Mouse (Mus musculus): Measurements from ENCODE around the gene Gramd2.

Gene Gramd2

GRCm38 (mm10) chr9:59667904-59668303 is 12.0 kb upstream of the Gramd2 start:
- no peak for DNase-seq (ENCODE audit: low read depth, low spot score)

DNA sequence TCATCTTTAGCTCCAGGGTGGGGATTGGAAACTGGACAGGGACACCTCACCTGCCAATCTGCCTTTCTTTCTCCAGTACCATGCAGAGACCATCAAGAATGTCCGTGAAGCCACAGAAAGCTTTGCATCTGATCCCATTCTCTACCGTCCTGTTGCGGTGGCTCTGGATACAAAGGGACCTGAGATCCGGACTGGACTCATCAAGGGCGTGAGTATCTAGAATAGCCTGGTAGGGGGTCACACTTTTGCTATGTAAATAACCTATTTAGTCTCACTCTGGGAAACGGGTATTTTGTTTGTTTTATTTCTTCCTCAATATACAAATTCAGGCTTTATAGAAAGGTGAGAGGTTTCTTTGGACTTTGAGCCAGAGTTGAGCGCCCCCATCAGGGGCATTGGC is 11.5 kb upstream of the Gramd2 start:
- DNase-seq (ENCODE audit: low read depth, low spot score): no peak

DNA sequence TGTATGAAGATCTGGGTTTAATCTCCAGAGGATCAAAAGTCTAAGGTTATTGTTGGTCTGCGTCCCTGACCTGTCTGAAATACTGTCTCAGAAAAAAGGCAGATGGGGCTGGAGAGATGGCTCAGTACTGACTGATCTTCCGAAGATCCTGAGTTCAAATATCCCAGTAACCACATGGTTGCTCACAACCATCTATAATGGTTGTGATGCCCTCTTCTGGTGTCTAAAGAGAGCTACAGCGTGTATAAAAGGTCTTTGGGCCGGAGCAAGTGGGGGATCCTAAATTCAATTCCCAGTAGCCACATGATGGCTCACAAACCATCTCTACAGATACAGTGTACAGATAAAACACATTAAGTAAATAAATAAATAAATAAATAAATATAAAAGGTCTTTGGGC is 10.8 kb upstream of the Gramd2 start:
- no peak for DNase-seq (ENCODE audit: low read depth, low spot score)

DNA sequence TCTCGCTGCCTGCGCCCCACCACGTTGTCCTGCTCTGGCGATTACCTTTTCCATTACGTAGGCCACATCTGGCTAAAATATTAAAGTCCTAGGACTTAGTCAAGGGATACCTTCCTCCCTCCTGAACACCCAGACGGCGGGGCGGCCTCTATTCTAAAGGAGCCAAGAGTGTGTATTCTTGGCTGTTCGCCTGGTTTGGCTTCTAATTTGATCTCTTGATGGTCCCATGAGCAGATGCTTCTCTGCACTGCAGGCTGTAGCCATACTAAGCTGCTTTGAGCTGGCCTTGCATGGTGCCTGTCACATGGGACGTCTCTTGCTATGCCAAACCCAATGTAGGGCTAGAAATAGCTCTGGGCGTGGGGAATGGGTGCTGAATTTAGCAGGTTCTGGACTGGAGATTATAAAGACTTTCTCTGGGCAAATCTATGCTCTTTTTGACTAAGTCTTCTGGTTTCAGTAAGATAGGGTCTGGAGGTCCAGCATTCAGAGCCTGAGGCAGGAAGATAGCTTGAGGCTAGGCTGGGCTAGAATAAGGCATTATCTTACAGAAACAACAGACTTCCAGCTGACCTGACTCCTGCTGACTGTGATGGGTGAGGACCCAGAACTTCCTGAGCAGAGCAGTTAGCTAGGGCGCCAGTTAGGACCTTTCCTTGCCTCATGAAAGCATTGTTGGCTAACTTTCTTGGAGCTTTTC is 7.6 kb upstream of the Gramd2 start:
- DNase-seq (ENCODE audit: low read depth, low spot score): no peak

DNA sequence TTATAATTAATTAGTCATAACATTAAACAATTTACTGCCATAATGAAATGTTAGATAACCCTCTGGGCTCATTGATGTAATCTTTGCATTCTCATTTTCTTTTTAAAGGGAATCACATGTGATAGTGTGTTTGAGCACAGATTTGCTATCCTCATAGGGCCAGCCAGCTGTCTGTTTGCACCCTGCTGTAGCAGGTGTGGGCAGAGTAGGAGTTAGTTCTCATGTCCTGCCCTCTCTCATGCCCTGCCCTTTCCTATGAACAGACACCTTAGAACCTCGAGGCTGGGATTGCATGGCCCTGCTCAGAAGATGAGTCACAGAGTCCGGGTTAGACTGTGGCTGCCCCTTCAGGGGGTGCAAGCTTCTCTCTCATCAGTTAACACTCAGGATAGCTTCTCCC is 6.5 kb upstream of the Gramd2 start:
- DNase-seq (ENCODE audit: low read depth, low spot score): no peak

DNA sequence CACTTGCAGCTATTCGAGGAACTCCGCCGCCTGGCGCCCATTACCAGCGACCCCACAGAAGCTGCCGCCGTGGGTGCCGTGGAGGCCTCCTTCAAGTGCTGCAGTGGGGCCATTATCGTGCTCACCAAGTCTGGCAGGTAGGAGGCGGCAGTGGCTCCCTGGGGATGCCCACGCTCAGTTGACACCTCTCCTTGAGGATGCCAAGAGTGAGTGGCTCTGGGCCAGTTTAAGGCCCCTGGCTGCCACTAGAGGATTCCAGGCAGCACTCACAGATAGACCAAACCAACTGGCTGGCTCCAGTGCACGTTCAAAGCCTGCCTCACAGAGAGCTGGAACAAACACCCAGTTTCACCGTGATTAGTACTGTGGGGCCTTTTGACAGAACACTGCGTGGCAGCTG is 4.3 kb upstream of the Gramd2 start:
- no peak for DNase-seq (ENCODE audit: low read depth, low spot score)

- no peak for DNase-seq (ENCODE audit: low read depth, low spot score)
These were observed 1.6 kb upstream of the Gramd2 start for GRCm38 (mm10) chr9:59678313-59678712.

GRCm38 (mm10) chr9:59680534-59680875 is 561 bp downstream of the Gramd2 start:
- no peak for DNase-seq (ENCODE audit: low read depth, low spot score)

DNA sequence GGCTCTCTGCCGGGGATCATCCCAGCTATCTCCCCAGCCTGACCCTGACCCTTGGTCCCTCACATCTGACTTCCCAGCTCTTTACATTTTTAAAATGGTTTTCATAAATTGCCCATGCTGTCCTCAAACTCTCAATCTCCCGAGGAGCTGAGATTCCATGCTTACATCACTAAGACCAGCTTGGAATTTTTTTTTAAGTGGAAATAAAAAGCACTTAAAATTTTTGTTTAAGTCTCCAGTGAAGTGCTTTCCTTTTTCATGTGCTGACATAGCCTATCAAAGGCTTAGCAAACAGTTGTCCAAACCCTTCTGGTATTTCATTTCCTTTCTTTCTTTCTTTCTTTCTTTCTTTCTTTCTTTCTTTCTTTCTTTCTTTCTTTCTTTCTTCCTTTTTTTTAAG is 4.1 kb downstream of the Gramd2 start:
- no peak for DNase-seq (ENCODE audit: low read depth, low spot score)

GRCm38 (mm10) chr9:59687416-59688046 is 7.6 kb downstream of the Gramd2 start:
- DNase-seq (ENCODE audit: low read depth, low spot score): no peak

DNA sequence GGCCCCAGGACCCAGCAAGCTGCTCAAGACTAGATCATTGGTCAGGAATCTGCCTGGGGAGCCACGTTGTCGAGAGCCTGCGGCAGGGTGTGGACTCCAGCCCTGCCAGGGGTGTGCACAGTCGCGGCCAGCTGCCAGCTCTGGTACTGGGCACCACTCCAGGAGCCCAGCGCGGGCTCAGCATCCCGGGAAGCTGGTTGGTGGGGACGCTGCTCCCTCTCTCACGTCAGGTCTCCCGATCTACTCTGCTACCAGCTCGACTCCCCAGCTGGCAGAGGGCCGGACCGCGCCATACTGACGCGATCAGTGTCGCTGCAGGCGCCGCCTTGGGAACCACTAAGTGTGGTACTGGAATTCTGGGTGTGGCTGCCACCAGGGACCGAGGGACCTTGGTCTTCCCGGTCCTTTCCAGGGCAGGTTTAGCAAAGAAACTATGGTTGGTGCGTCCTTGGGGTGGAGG is 11.7 kb downstream of the Gramd2 start:
- no peak for DNase-seq (ENCODE audit: low read depth, low spot score)

DNA sequence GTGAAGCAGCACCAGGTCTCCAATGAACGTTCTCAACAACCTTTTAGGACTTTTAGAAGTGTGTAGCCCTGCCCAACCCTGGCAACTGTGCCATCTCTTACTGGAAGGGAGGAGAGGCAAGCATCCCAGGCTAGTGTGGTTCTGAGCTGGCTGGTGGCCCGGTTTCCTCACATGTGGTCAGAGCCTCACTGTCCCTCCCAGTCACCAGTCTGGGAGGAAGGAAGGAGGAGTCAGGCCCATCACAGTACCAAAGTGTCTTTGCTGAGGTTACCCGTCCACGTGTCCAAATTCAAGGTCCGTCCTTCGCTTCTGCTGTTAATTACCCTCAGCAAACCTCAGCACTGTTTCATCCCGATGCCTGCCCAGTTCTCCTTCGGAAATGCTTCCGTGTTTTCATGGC is 12.2 kb downstream of the Gramd2 start:
- DNase-seq (ENCODE audit: low read depth, low spot score): no peak

DNA sequence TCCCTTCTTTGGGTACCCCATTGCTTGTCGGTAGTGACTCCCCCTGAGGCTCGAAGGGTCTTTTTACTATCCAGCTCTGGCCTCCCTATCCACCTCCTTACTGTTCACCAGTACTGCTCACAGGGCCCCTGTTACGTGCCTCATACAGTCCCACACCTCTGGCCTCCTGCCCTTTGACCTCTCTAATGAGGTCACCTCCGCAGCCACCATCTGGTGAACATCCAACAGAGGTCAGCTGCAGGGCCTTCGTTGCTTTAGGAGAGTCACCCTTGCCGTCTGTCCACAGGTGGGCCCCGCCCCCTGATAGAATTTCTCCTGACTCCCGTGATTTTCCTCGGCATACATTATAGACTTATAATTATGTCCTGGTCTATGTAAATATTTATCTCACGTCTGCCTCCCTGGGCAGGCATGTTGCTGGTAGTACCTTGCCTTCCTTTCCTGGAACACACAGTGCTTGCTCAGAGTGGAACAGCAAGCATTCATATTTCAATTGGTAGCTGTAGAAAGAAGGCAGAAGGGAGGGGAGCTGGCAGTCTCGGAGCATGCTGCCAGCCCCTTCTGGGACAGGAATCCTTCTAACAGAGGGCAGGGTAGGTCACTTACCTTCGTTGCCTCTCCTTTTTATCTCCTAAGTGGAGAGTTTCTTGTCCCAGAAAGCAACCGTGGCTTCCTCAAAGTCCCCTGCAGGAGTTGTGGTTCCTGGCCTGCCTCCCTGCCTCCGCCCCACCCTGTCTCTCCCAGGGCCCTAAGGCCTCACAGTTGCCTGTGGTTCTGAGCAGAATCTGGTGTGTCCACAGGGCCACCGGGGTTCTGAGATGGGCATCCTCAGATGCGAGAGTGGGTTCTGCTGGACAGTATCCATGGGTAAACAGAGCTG is 14.9 kb downstream of the Gramd2 start:
- no peak for DNase-seq (ENCODE audit: low read depth, low spot score)

- no peak for DNase-seq (ENCODE audit: low read depth, low spot score)
These were observed 15.5 kb downstream of the Gramd2 start for GRCm38 (mm10) chr9:59695451-59695813.

DNA sequence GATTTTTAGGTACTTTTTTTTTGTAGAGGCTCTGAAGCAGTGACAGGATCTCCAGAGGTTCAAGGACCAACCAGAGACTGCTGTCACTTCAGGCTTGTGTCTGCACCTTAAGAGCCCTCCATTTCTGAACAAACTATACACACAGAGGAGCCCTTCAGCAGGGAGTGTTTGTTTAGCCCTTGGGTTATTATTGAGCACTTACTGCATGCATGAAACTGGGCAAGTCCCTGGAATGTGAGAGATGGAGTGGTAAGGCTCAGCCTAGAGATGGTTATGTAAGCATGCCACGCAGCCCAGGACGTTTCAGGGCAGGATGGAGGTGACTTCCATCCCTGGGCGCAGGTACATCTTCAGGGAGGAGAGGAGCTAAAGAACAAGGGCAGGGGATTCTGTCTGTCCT is 16.4 kb downstream of the Gramd2 start:
- DNase-seq (ENCODE audit: low read depth, low spot score): no peak

DNA sequence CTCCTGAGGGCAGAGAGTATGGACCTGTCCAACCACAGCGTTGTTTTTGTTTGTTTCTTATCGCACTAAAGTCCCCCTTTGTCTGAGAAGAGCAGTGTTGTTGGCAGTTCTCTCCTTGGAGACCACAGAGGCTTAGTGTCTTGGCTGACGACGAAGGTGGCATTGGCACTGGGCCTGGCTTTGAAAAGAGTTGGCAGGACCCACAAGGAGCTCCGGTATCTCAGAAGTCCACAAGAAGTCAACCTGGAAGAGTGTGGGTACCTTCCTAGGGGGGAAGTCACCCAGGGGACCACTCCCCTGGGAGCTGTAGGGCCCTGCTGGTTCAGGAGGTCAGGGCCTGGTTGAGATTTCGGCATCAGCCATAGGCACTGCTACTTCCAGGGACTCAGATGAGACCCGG is 21.1 kb downstream of the Gramd2 start:
- DNase-seq (ENCODE audit: low read depth, low spot score): no peak

GRCm38 (mm10) chr9:59703099-59703498 is 23.2 kb downstream of the Gramd2 start:
- no peak for DNase-seq (ENCODE audit: low read depth, low spot score)

DNA sequence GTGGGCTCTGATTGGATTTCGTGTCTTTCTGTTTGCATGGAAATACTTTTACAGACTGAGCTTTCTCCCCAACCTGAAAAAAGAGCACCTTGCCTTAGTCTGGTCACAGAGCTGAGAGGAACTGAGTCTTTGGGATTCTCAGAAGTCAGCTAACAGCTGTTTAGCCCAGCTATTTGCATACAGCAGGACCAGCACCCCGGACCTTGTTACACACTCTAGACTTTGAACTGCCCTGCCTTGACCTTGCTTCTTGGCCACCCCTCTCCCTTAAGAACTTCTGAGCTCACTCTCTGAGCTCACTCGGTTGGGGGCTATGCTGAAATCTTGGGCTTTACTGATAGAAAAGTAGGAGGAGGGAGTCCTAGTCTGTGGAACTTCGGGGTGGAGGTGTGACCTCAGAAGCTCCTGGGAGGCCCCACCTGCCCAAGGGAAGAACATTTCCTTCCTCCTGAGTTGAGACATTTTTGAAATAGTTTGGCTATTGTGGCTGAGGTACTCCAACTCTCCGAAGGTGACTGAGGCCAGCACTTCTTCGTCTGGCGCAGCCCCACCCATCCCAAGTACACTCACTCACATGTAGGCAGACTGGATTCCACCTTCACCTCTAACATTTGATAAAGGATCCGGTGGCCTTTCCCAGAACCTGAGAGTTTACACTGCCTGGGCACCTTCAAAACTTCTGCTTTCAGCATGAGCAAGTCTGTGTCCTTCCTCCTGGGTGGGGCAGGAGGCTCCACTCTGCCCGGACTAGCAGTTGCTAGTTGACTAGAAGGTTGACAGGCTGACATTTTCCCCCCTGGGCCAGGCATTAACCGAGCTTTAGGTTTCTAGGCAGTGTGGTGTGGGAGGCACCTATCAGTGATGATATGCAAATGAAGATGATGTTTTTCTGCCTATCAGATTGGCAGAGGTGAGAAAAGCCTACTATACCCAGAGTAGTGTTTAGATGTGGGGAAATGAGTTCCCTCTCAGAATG is 27.2 kb downstream of the Gramd2 start:
- DNase-seq (ENCODE audit: low read depth, low spot score): no peak

DNA sequence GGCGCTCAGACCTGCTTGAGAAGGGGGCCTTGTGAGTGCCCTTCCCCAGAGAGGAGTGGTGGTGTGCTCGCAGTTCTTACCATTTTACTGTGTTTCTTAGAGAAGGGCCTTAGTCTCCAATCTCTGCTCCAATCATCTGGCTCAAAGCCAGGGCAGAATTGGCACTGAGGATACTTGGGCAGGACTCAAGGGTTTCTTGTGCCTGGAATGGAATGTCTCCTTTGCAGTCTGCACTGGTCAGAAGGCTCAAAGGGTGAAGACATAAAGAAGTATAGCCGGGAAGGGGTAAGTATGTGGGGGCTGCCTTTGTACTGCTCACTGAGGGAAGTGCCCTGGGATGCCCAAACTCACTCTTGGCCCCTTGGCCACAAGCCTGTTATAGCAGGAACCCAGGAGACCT is 29.3 kb downstream of the Gramd2 start:
- DNase-seq (ENCODE audit: low read depth, low spot score): no peak

DNA sequence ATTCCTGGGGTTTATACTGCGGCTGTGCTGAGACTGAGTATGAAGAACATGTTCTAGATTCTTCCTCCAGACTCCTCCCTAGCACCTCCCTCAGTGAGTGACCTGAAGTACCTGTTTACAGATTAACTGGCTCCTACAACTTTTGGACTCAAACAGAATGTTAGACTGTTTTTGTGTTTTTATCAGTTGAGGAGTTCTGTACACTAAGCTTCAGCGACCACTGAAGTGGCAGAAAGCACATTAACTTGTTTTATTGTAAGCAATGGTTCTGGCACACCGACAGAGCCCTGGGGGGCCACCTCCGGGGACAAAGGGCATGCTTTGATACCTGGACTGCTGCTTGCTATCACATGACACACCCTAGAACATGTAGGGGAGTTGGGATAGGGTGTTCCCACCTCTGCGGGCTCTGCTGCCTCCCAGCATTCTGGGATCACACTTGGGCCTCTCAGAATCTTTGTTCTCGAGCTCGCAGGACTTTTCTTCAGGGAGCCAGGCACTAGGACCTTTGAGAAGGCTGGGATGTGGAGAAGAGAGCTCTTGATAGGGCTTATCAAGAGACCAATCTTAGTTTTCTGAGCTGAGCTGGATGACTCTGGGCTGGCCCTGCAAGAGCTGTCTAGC is 36.4 kb downstream of the Gramd2 start:
- no peak for DNase-seq (ENCODE audit: low read depth, low spot score)

DNA sequence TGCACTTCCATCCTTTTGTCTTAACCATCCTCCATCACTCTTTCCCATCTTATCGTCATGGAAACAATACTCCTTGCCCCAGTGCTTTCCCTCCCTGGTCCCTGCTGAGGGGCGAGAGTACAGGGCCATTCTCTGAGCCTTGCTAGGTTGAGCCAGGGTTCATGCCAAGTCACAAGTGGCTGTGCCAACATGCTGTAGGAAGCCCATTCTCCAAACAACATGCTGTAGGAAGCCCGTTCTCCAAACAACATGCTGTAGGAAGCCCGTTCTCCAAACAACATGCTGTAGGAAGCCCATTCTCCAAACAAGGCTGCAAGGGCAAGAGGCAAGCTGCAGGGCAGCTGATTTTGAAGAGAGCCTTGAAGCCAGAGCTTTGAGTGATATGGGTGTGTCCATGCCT is 38.3 kb downstream of the Gramd2 start:
- no peak for DNase-seq (ENCODE audit: low read depth, low spot score)

Data from c-Kit-negative CD71-positive TER-119-positive erythroid progenitor cells, embryonic 14.5 days (primary cell).